Mouse (Mus musculus) MEL (cell line): ENCODE data around the gene Trpm4. TPM values are rescaled to one million over a fixed set of nuclear protein-coding genes. Genes with fewer than 3 reads are reported as not detected.

ENCODE experiments used
- DNase-seq: peaks from one replicate; pipeline ENCODE4 v3.0.0; 2011; ENCODE audit warnings: low read depth, low spot score
- H3K27ac ChIP-seq: 2 replicates; pipeline ENCODE4 v1.5.1; 2012; ENCODE audit warnings: low read depth, mild to moderate bottlenecking, control low read depth, low read length, moderate library complexity; ENCODE audit not compliant: control insufficient read depth
- H3K27me3 ChIP-seq, 2 experiments: fragments of 150-350 bp in 1 of 2; sonication (generic) in 1 of 2; 2 replicates each; pipeline ENCODE4 v1.6.1; 2012; ENCODE audit warnings: low read length in 2 of 2, mild to moderate bottlenecking in 2 of 2, improper control_type of control experiment in 1 of 2, moderate library complexity in 1 of 2; ENCODE audit not compliant: insufficient read depth in 2 of 2, control insufficient read depth in 1 of 2
- H3K36me3 ChIP-seq, 2 experiments: 2 replicates each; pipeline ENCODE4 v1.6.1; 2012 to 2014; ENCODE audit warnings: low read length in 2 of 2, improper control_type of control experiment in 1 of 2, inconsistent platforms in 1 of 2, mild to moderate bottlenecking in 1 of 2; ENCODE audit not compliant: insufficient read depth in 2 of 2, control insufficient read depth in 1 of 2
- H3K4me1 ChIP-seq, 2 experiments: fragments of 150-350 bp in 1 of 2; sonication (generic) in 1 of 2; 2 replicates each; pipeline ENCODE4 v1.6.1; 2012; ENCODE audit warnings: low read length in 2 of 2, improper control_type of control experiment in 1 of 2, mild to moderate bottlenecking in 1 of 2; ENCODE audit not compliant: insufficient read depth in 2 of 2, control insufficient read depth in 1 of 2
- H3K4me3 ChIP-seq, 2 experiments: fragments of 150-350 bp in 1 of 2; sonication (generic) in 1 of 2; 2 replicates each; pipeline ENCODE4 v1.5.1; 2012; ENCODE audit warnings: low read depth in 2 of 2, low read length in 2 of 2, mild to moderate bottlenecking in 2 of 2, moderate library complexity in 2 of 2, control low read depth in 1 of 2, improper control_type of control experiment in 1 of 2; ENCODE audit not compliant: control insufficient read depth in 1 of 2, insufficient read depth in 1 of 2
- H3K79me2 ChIP-seq: 2 replicates; pipeline ENCODE4 v1.6.1; 2012; ENCODE audit warnings: mild to moderate bottlenecking, low read length, moderate library complexity; ENCODE audit not compliant: control insufficient read depth, poor library complexity, insufficient read depth
- H3K9ac ChIP-seq: 2 replicates; pipeline ENCODE4 v1.6.1; 2012; ENCODE audit warnings: low read depth, mild to moderate bottlenecking, control low read depth, low read length, moderate library complexity; ENCODE audit not compliant: control insufficient read depth, poor library complexity, severe bottlenecking
- H3K9me3 ChIP-seq: fragments of 150-350 bp; sonication (generic); replicated peaks from 2 replicates; pipeline ENCODE4 v1.6.1; 2012; ENCODE audit warnings: mild to moderate bottlenecking, low read length, improper control_type of control experiment, moderate library complexity; ENCODE audit not compliant: insufficient read depth
- BHLHE40 ChIP-seq: IDR thresholded peaks from 2 replicates; pipeline ENCODE4 v1.6.1; 2012; ENCODE audit warnings: low read depth, mild to moderate bottlenecking, inconsistent platforms, low read length, improper control_type of control experiment, borderline replicate concordance
- CHD1 ChIP-seq: IDR thresholded peaks from 2 replicates; pipeline ENCODE4 v1.6.1; 2012; ENCODE audit warnings: low read depth, mild to moderate bottlenecking, inconsistent platforms, low read length, improper control_type of control experiment
- CHD2 ChIP-seq: IDR thresholded peaks from 2 replicates; pipeline ENCODE4 v1.6.1; 2011; ENCODE audit warnings: low read length, improper control_type of control experiment
- CTCF ChIP-seq, 3 experiments: IDR thresholded peaks in 2 of 3; conservative IDR thresholded peaks in 1 of 3; 2 replicates each; pipeline ENCODE4 v1.5.1; 2011 to 2012; ENCODE audit warnings: low read length in 3 of 3, low read depth in 2 of 3, mild to moderate bottlenecking in 2 of 3, improper control_type of control experiment in 1 of 3, inconsistent platforms in 1 of 3, mixed read lengths in 1 of 3, moderate library complexity in 1 of 3; ENCODE audit not compliant: control insufficient read depth in 1 of 3, insufficient read depth in 1 of 3, poor library complexity in 1 of 3, severe bottlenecking in 1 of 3
- E2F4 ChIP-seq: IDR thresholded peaks from 2 replicates; pipeline ENCODE4 v1.6.1; 2011; ENCODE audit warnings: low read depth, low read length, improper control_type of control experiment, borderline replicate concordance
- ELF1 ChIP-seq: IDR thresholded peaks from 2 replicates; pipeline ENCODE4 v1.6.1; 2014; ENCODE audit warnings: low read depth, mild to moderate bottlenecking, inconsistent platforms, low read length, improper control_type of control experiment, moderate library complexity
- EP300 ChIP-seq, 2 experiments: IDR thresholded peaks; 2 replicates each; pipeline ENCODE4 v1.6.1; 2011; ENCODE audit warnings: improper control_type of control experiment in 2 of 2, low read length in 2 of 2, low read depth in 1 of 2, mild to moderate bottlenecking in 1 of 2
- ETS1 ChIP-seq: IDR thresholded peaks from 2 replicates; pipeline ENCODE4 v1.6.1; 2012; ENCODE audit warnings: low read depth, mild to moderate bottlenecking, inconsistent platforms, low read length, improper control_type of control experiment, moderate library complexity
- GABPA ChIP-seq: IDR thresholded peaks from 2 replicates; pipeline ENCODE4 v1.6.1; 2012; ENCODE audit warnings: low read depth, mild to moderate bottlenecking, inconsistent platforms, low read length, improper control_type of control experiment, moderate library complexity
- GATA1 ChIP-seq: IDR thresholded peaks from 2 replicates; pipeline ENCODE4 v1.6.1; 2011; ENCODE audit warnings: low read depth, low read length, improper control_type of control experiment
- HCFC1 ChIP-seq: IDR thresholded peaks from 2 replicates; pipeline ENCODE4 v1.6.1; 2012; ENCODE audit warnings: low read depth, mild to moderate bottlenecking, inconsistent platforms, low read length, improper control_type of control experiment, moderate library complexity
- JUND ChIP-seq: IDR thresholded peaks from 2 replicates; pipeline ENCODE4 v1.6.1; 2011; ENCODE audit warnings: low read depth, mild to moderate bottlenecking, improper control_type of control experiment, low read length
- KAT2A ChIP-seq: conservative IDR thresholded peaks from 2 replicates; pipeline ENCODE4 v1.6.1; 2012; ENCODE audit warnings: low read depth, low read length, improper control_type of control experiment, inconsistent platforms
- MAFK ChIP-seq: IDR thresholded peaks from 2 replicates; pipeline ENCODE4 v1.6.1; 2011; ENCODE audit warnings: low read depth, mild to moderate bottlenecking, low read length, improper control_type of control experiment, borderline replicate concordance
- MAX ChIP-seq: IDR thresholded peaks from 2 replicates; pipeline ENCODE4 v1.6.1; 2011; ENCODE audit warnings: low read length, improper control_type of control experiment
- MAZ ChIP-seq: IDR thresholded peaks from 2 replicates; pipeline ENCODE4 v1.6.1; 2012; ENCODE audit warnings: low read depth, mild to moderate bottlenecking, inconsistent platforms, low read length, improper control_type of control experiment
- MEF2A ChIP-seq: IDR thresholded peaks from 2 replicates; pipeline ENCODE4 v1.6.1; 2014; ENCODE audit warnings: low read depth, mild to moderate bottlenecking, inconsistent platforms, low read length, improper control_type of control experiment; ENCODE audit not compliant: poor library complexity, insufficient replicate concordance, severe bottlenecking; ENCODE audit errors: extremely low read depth
- MXI1 ChIP-seq: IDR thresholded peaks from 2 replicates; pipeline ENCODE4 v1.6.1; 2011; ENCODE audit warnings: mild to moderate bottlenecking, low read depth, low read length, improper control_type of control experiment
- MYB ChIP-seq: IDR thresholded peaks from 2 replicates; pipeline ENCODE4 v1.6.1; 2011; ENCODE audit warnings: mild to moderate bottlenecking, low read depth, low read length, improper control_type of control experiment
- MYC ChIP-seq: IDR thresholded peaks from 2 replicates; pipeline ENCODE4 v1.6.1; 2011; ENCODE audit warnings: low read depth, mild to moderate bottlenecking, low read length, improper control_type of control experiment, moderate library complexity
- NELFE ChIP-seq: IDR thresholded peaks from 2 replicates; pipeline ENCODE4 v1.6.1; 2011; ENCODE audit warnings: low read depth, low read length, improper control_type of control experiment
- POLR2A ChIP-seq, 2 experiments: IDR thresholded peaks; 2 replicates each; pipeline ENCODE4 v1.6.1; 2011 to 2012; ENCODE audit warnings: low read length in 2 of 2, mild to moderate bottlenecking in 2 of 2, control low read depth in 1 of 2, improper control_type of control experiment in 1 of 2, low read depth in 1 of 2, moderate library complexity in 1 of 2; ENCODE audit not compliant: control insufficient read depth in 1 of 2, insufficient read depth in 1 of 2, poor library complexity in 1 of 2
- POLR2AphosphoS2 ChIP-seq: IDR thresholded peaks from 2 replicates; pipeline ENCODE4 v1.6.1; 2011; ENCODE audit warnings: low read length, improper control_type of control experiment
- POLR2AphosphoS5 ChIP-seq: IDR thresholded peaks from 2 replicates; pipeline ENCODE4 v1.6.1; 2012; ENCODE audit warnings: low read depth, borderline replicate concordance, mild to moderate bottlenecking, inconsistent platforms, low read length, moderate library complexity, mixed read lengths
- RAD21 ChIP-seq: IDR thresholded peaks from 2 replicates; pipeline ENCODE4 v1.6.1; 2011; ENCODE audit warnings: mild to moderate bottlenecking, low read depth, low read length, improper control_type of control experiment
- RCOR1 ChIP-seq: IDR thresholded peaks from 2 replicates; pipeline ENCODE4 v1.6.1; 2012; ENCODE audit warnings: low read depth, mild to moderate bottlenecking, inconsistent platforms, low read length, improper control_type of control experiment
- SIN3A ChIP-seq: IDR thresholded peaks from 2 replicates; pipeline ENCODE4 v1.6.1; 2012; ENCODE audit warnings: low read length, improper control_type of control experiment, inconsistent platforms
- SMC3 ChIP-seq: IDR thresholded peaks from 2 replicates; pipeline ENCODE4 v1.6.1; 2011; ENCODE audit warnings: low read depth, low read length, improper control_type of control experiment
- TAL1 ChIP-seq: IDR thresholded peaks from 2 replicates; pipeline ENCODE4 v1.6.1; 2012; ENCODE audit warnings: mild to moderate bottlenecking, inconsistent platforms, low read length, moderate library complexity, mixed read lengths
- TBP ChIP-seq: IDR thresholded peaks from 2 replicates; pipeline ENCODE4 v1.8.0; 2011; ENCODE audit warnings: low read depth, low read length, improper control_type of control experiment
- TCF12 ChIP-seq: IDR thresholded peaks from 2 replicates; pipeline ENCODE4 v1.6.1; 2014; ENCODE audit warnings: low read depth, mild to moderate bottlenecking, inconsistent platforms, low read length, improper control_type of control experiment, moderate library complexity
- UBTF ChIP-seq: IDR thresholded peaks from 2 replicates; pipeline ENCODE4 v1.6.1; 2012; ENCODE audit warnings: low read depth, mild to moderate bottlenecking, inconsistent platforms, low read length, improper control_type of control experiment, moderate library complexity, borderline replicate concordance; ENCODE audit not compliant: insufficient read depth
- USF2 ChIP-seq, 2 experiments: IDR thresholded peaks; 2 replicates each; pipeline ENCODE4 v1.6.1; 2011 to 2012; ENCODE audit warnings: improper control_type of control experiment in 2 of 2, low read length in 2 of 2, borderline replicate concordance in 1 of 2, inconsistent platforms in 1 of 2, low read depth in 1 of 2, mild to moderate bottlenecking in 1 of 2; ENCODE audit not compliant: insufficient read depth in 1 of 2
- ZC3H11A ChIP-seq: IDR thresholded peaks from 2 replicates; pipeline ENCODE4 v1.6.1; 2012; ENCODE audit warnings: low read depth, mild to moderate bottlenecking, inconsistent platforms, low read length, improper control_type of control experiment
- ZKSCAN1 ChIP-seq: IDR thresholded peaks from 2 replicates; pipeline ENCODE4 v1.6.1; 2012; ENCODE audit warnings: low read depth, mild to moderate bottlenecking, inconsistent platforms, low read length, improper control_type of control experiment, moderate library complexity
- ZMIZ1 ChIP-seq: IDR thresholded peaks from 2 replicates; pipeline ENCODE4 v1.6.1; 2012; ENCODE audit warnings: low read depth, mild to moderate bottlenecking, inconsistent platforms, low read length, improper control_type of control experiment, moderate library complexity
- ZNF384 ChIP-seq: IDR thresholded peaks from 2 replicates; pipeline ENCODE4 v1.6.1; 2012; ENCODE audit warnings: low read depth, mild to moderate bottlenecking, inconsistent platforms, low read length, improper control_type of control experiment
- polyA plus RNA-seq, 2 experiments: library from polyadenylated mRNA; stranded (reverse) in 1 of 2; unstranded in 1 of 2; fragments of >175 nt in 1 of 2; fragments of >200 nt in 1 of 2; gene quantifications; 2 replicates each; pipeline versions ENCODE4 v1.2.1 to v1.2.4; 2012; ENCODE audit warnings: low replicate concordance in 2 of 2, low read depth in 1 of 2; ENCODE audit not compliant: insufficient read length in 2 of 2, insufficient read depth in 1 of 2, missing spikeins in 1 of 2
- total RNA-seq: library from RNA; depleted of rRNA; stranded (reverse); fragments of 300-350 nt; gene quantifications from 2 replicates; pipeline ENCODE4 v1.2.3, GENCODE M21; 2012

The Trpm4 gene
- total and polyA plus RNA-seq, 3 experiments: 4.8 to 6.9 TPM; not detected in 1

DNA sequence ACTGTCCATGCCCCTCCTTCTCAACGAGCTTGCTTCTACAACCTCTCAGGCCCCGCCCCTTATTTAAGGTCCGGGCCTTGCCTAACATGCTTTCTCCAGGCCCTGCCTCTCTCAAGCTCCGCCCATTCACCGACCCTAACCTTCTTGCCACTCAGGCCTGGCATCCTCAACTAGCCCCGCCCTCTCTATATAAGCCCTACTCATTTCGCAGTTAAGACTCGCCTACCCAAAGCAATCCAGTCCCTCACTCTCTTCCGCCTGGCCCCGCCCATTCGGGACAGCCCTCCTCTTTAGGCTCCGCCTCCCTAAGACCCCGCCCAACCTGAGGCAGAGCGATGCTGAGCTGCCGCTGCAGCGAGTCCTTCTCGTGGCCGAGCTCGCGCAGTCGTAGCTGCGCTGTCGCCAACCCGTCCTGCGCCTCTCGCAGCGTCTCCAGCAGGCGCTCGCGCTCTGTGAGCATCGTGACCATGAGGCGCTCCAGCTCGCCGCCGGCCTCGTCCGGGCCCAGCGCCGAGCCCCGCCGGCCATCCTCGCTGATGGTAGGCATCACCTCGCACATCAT lies 27.7 kb upstream of the Trpm4 start:
- H3K4me3 ChIP-seq: peak overlapping the region; percentile 55 to 58
- H3K9ac ChIP-seq: peak overlapping the region; percentile 67
- peak; percentile 29; the same call in 1 of the 2 replicates for TF ChIP-seq TCF12
- peak; percentile 43 for TF ChIP-seq MXI1
- peak; percentile 50; the same call in 1 of the 2 replicates for TF ChIP-seq MAZ
- TF ChIP-seq JUND: no peak
- no peak for TF ChIP-seq MYC
- TF ChIP-seq CHD1: no peak
- TF ChIP-seq KAT2A: no peak
- TF ChIP-seq SIN3A: peak; percentile 68; the same call in 1 of the 2 replicates
- no peak for TF ChIP-seq MYB
- TF ChIP-seq ETS1: no peak
- no peak for TF ChIP-seq ZC3H11A
- peak; percentile 74 for TF ChIP-seq NELFE
- TF ChIP-seq CTCF (IDR thresholded peaks at IDR 0.05 in 2 of 3, conservative IDR thresholded peaks at IDR 0.05 in 1 of 3; ENCODE audit: control insufficient read depth in 1 of 3, insufficient read depth in 1 of 3, low read depth in 2 of 3, low read length in 3 of 3, poor library complexity in 1 of 3, severe bottlenecking in 1 of 3): no peak
- no peak for TF ChIP-seq MAFK
- no peak for TF ChIP-seq ZKSCAN1
- no peak for TF ChIP-seq MEF2A
- peak; percentile 60; the same call in 1 of the 2 replicates for TF ChIP-seq ELF1
- TF ChIP-seq TBP: peak; percentile 94
- no peak for TF ChIP-seq ZNF384
- TF ChIP-seq CHD2: no peak
- no peak; the same call in 1 of the 2 replicates for TF ChIP-seq HCFC1
- TF ChIP-seq GABPA: no peak
- no peak for TF ChIP-seq SMC3
- TF ChIP-seq RAD21: no peak
- no peak for TF ChIP-seq ZMIZ1
- no peak for TF ChIP-seq GATA1
- TF ChIP-seq BHLHE40: no peak
- TF ChIP-seq POLR2AphosphoS5: no peak
- TF ChIP-seq RCOR1: no peak
- TF ChIP-seq TAL1: no peak
- TF ChIP-seq POLR2A (IDR thresholded peaks at IDR 0.05; ENCODE audit: control insufficient read depth in 1 of 2, insufficient read depth in 1 of 2, low read depth in 1 of 2, low read length in 2 of 2, poor library complexity in 1 of 2): peak; percentile 70 to 87
- no peak for TF ChIP-seq EP300 (IDR thresholded peaks at IDR 0.05; ENCODE audit: low read depth in 1 of 2, low read length in 2 of 2)
- peak; percentile 69 for TF ChIP-seq MAX
- peak; percentile 69; the same call in 1 of the 2 replicates for TF ChIP-seq POLR2AphosphoS2
- peak; percentile 72; the same call in 1 of the 2 replicates for TF ChIP-seq UBTF
- TF ChIP-seq E2F4: no peak
- no peak for TF ChIP-seq USF2 (IDR thresholded peaks at IDR 0.05; ENCODE audit: borderline replicate concordance in 1 of 2, insufficient read depth in 1 of 2, low read depth in 1 of 2, low read length in 2 of 2)

More for the DNA sequence above, 27.7 kb upstream of the Trpm4 start:
- peaks cover 6 to 21% of the 10 kb centered on the region in 2 experiments for H3K4me1 ChIP-seq
- peak; percentile 99 for DNase-seq
- no peaks in the 10 kb centered on the region for H3K27me3 ChIP-seq
- no peak overlapping the region for H3K27ac ChIP-seq
- H3K79me2 ChIP-seq: no peaks in the 10 kb centered on the region; the same call in 1 of the 2 replicates
- peaks cover 0 to 15% of the 10 kb centered on the region in 2 experiments; a peak in 2 of 4 replicates for H3K36me3 ChIP-seq
- H3K9me3 ChIP-seq: no peaks in the 10 kb centered on the region
